Mouse (Mus musculus): Measurements from ENCODE around the gene Trappc2.

- TF ChIP-seq CTCF (IDR thresholded peaks at IDR 0.05; ENCODE audit: low read depth) (no peak), EP300 (IDR thresholded peaks at IDR 0.05; ENCODE audit: low read depth) (no peak)
Measured at GRCm38 (mm10) chrX:166444552-166444951, 4.2 kb downstream of the Trappc2 start.

Data from heart, postnatal 0 days (tissue).